10 mouse cellular contexts compared by ENCODE assay signal in the genomic region with DNA sequence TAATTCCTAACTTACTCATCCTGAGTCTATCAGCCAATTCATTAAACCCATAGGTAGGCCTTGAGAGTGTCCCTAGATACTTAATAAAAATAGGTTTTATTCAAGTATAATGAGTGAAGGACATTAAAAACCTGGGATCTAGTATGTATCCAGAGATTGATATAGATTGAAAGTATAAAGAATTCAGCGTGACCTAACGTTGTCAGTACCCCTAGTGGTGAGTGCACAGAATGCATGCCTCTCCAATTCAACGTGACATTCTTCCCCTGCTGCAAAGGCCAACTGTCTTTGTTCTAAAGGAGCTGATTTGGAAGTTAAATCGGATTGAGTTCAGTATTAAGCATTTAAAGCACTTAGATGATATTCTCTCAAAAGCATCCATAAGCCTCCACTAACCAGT. TPM values are rescaled to one million over a fixed set of nuclear protein-coding genes. Genes with fewer than 3 reads are reported as not detected.
DNase-seq lines count a peak whose midpoint lies in the region; ATAC-seq and TF ChIP-seq lines count a peak whose summit lies in the region.
"Had no signal": no experiment of that assay in that cellular context is flagged by ENCODE, and none has a peak within 500 bp of the region (broad histone marks: within the 10 kb centered on the region; RNA-seq: fewer than 3 reads in every experiment).

No protein-coding gene starts in this region.

- H3K36me3 ChIP-seq in testis, adult 2 months (ENCODE audit: control insufficient read depth, insufficient read depth, low read length): no peaks in the 10 kb centered on the region
- no peaks in the 10 kb centered on the region for H3K36me3 ChIP-seq in forebrain, embryonic 16.5 days (ENCODE audit: control insufficient read depth, insufficient read depth)
- H3K36me3 ChIP-seq in small intestine, adult 2 months (ENCODE audit: control insufficient read depth, insufficient read depth, low read length): no peaks in the 10 kb centered on the region

- WGBS in forebrain, embryonic 16.5 days: 13% methylated on average over 4 of the region's 4 CpGs
- WGBS in small intestine, adult 2 months: 12% methylated on average over 4 of the region's 4 CpGs

- no peaks in the 10 kb centered on the region for H3K4me1 ChIP-seq in testis, adult 2 months (ENCODE audit: control insufficient read depth, insufficient read depth, low read length)
- H3K4me1 ChIP-seq in forebrain, embryonic 16.5 days (replicated peaks; ENCODE audit: control insufficient read depth, insufficient read depth, low read length): peaks cover 8% of the 10 kb centered on the region
- H3K4me1 ChIP-seq in small intestine, adult 2 months (ENCODE audit: control insufficient read depth, insufficient read depth, insufficient read length, low read length): peaks cover 2% of the 10 kb centered on the region; the same call in 1 of the 2 replicates

- H3K27me3 ChIP-seq in testis, adult 2 months (ENCODE audit: control insufficient read depth, insufficient read depth, low read length): no peaks in the 10 kb centered on the region
- no peaks in the 10 kb centered on the region for H3K27me3 ChIP-seq in forebrain, embryonic 16.5 days (replicated peaks; ENCODE audit: control insufficient read depth, insufficient read depth, low read length)
- H3K27me3 ChIP-seq in small intestine, adult 2 months (ENCODE audit: control insufficient read depth, insufficient read depth, low read length): no peaks in the 10 kb centered on the region

- H3K9me3 ChIP-seq in forebrain, embryonic 16.5 days (ENCODE audit: control insufficient read depth, low read length): no peaks in the 10 kb centered on the region

- H3K27ac ChIP-seq in gastrocnemius, adult 2 months: no peak overlapping the region
- H3K27ac ChIP-seq in testis, adult 2 months (ENCODE audit: control insufficient read depth, insufficient read depth, low read depth, low read length): no peak overlapping the region
- H3K27ac ChIP-seq in forebrain, embryonic 16.5 days (ENCODE audit: low read length): no peak overlapping the region
- H3K27ac ChIP-seq in small intestine, adult 2 months (ENCODE audit: insufficient read depth, low read depth, low read length): no peak overlapping the region

- H3K4me3 ChIP-seq in gastrocnemius, adult 2 months: no peak overlapping the region
- no peak overlapping the region for H3K4me3 ChIP-seq in testis, adult 2 months (ENCODE audit: control insufficient read depth, low read depth, low read length)
- H3K4me3 ChIP-seq in forebrain, embryonic 16.5 days (replicated peaks; ENCODE audit: low read length): no peak overlapping the region
- no peak overlapping the region for H3K4me3 ChIP-seq in small intestine, adult 2 months (ENCODE audit: low read depth, low read length)

- H3K4me2 ChIP-seq in forebrain, embryonic 16.5 days (ENCODE audit: low read length): no peak overlapping the region

- no peak for TF ChIP-seq POLR2A in testis, adult 2 months (IDR thresholded peaks at IDR 0.05; ENCODE audit: control insufficient read depth, low read depth, low read length)
- no peak for TF ChIP-seq POLR2A in small intestine, adult 2 months (IDR thresholded peaks at IDR 0.05; ENCODE audit: low read depth, low read length)

- DNase-seq in gastrocnemius, adult 2 months: no peak
- DNase-seq in gastrocnemius, postnatal 4 days (ENCODE audit: low spot score in 2 of 2): no peak
- no peak for DNase-seq in testis, postnatal 14 days (ENCODE audit: low spot score)
- no peak for DNase-seq in adrenal gland, adult 18-20 months (ENCODE audit: low spot score in 2 of 2)
- no peak for DNase-seq in layer of hippocampus, postnatal 36 days
- DNase-seq: adrenal gland, adult 2 months; thymus, postnatal 36 days had no signal

- H3K9ac ChIP-seq in forebrain, embryonic 16.5 days (replicated peaks; ENCODE audit: low read depth, low read length): no peak overlapping the region

- intact Hi-C loops in gastrocnemius, adult 2 months (cut with DNase I): no loop called here

- peak; percentile 41; the same call in 1 of the 2 replicates for ATAC-seq in forebrain, embryonic 16.5 days

- peak; percentile 66 for TF ChIP-seq CTCF in gastrocnemius, adult 2 months (IDR thresholded peaks at IDR 0.05)
- peak; percentile 20; the same call in 1 of the 2 replicates for TF ChIP-seq CTCF in testis, adult 2 months (IDR thresholded peaks at IDR 0.05; ENCODE audit: control insufficient read depth, insufficient read depth, insufficient replicate concordance, low read depth, low read length)
- 0 out of 2 replicates have a peak, but pooled peaks have one; percentile 2 for TF ChIP-seq CTCF in small intestine, adult 2 months (IDR thresholded peaks at IDR 0.05; ENCODE audit: extremely low read depth, insufficient read length, insufficient replicate concordance, low read depth, low read length)

RNA-seq across cellular contexts. Expression of gene Znhit6, which starts 36.7 kb away (rescaled TPM):
- 10 to 100 TPM; 12.3 to 12.8 TPM for total RNA-seq in gastrocnemius, adult 2 months (2021)
- 10 to 100 TPM; 18.3 to 19.2 TPM for total RNA-seq in gastrocnemius, postnatal 4 days (2021)
- 10.2 and 10.7 TPM in 2 replicates for polyA plus RNA-seq in testis, adult 2 months (2012; rRNA removed)
- 27.6 and 30.1 TPM in 2 replicates for polyA plus RNA-seq in forebrain, embryonic 16.5 days (2015; fragmentation: Nextera tagmentation; extraction: Ambion mirVana)
- 0.46 and 0.80 TPM in 2 replicates for polyA plus RNA-seq in small intestine, adult 2 months (2012; rRNA removed)
- 10 to 100 TPM; 13.0 to 17.6 TPM for total RNA-seq in adrenal gland, adult 18-20 months (2021)
- total RNA-seq in layer of hippocampus, postnatal 36 days (2021): 10 to 100 TPM; 13.7 to 17.7 TPM

RNA-seq across cellular contexts. Expression of gene Ccn1, which starts 37.1 kb away (rescaled TPM):
- total RNA-seq in gastrocnemius, adult 2 months (2021): 10 to 100 TPM; 20.8 to 52.2 TPM
- 10 to 100 TPM; 40.7 to 49.3 TPM for total RNA-seq in gastrocnemius, postnatal 4 days (2021)
- polyA plus RNA-seq in testis, adult 2 months (2012; rRNA removed): 2.0 and 4.0 TPM in 2 replicates
- 25.4 and 32.1 TPM in 2 replicates for polyA plus RNA-seq in forebrain, embryonic 16.5 days (2015; fragmentation: Nextera tagmentation; extraction: Ambion mirVana)
- 6.1 and 7.5 TPM in 2 replicates for polyA plus RNA-seq in small intestine, adult 2 months (2012; rRNA removed)
- 10 to 100 TPM; 12.8 to 37.4 TPM for total RNA-seq in adrenal gland, adult 18-20 months (2021)
- 1 to 10 TPM; 4.4 TPM for total RNA-seq in layer of hippocampus, postnatal 36 days (2021)

Comparison
In these comparisons a context has a peak if more than half of its experiments do, and no peak if none do; other contexts are left out.
1. CTCF ChIP-seq: peak in every context shown above with its lines; median percentile 66 in gastrocnemius, adult 2 months; 20 in testis, adult 2 months; 2 in small intestine, adult 2 months.